Mouse (Mus musculus) myocyte (in vitro differentiated cells): ENCODE data around the gene Kcng3. TPM values are rescaled to one million over a fixed set of nuclear protein-coding genes. Genes with fewer than 3 reads are reported as not detected.

Source experiments
- H3K27me3 ChIP-seq: one replicate; pipeline ENCODE4 v1.6.1; 2011; ENCODE audit not compliant: control insufficient read depth, insufficient read depth, insufficient read length
- H3K36me3 ChIP-seq: one replicate; pipeline ENCODE4 v1.6.1; 2011; ENCODE audit not compliant: control insufficient read depth, insufficient read depth
- H3K4me2 ChIP-seq: one replicate; pipeline ENCODE4 v1.6.1; 2011; ENCODE audit warnings: low read depth, control low read depth
- H3K4me3 ChIP-seq: one replicate; pipeline ENCODE4 v1.5.1; 2011; ENCODE audit warnings: mild to moderate bottlenecking, control low read depth, moderate library complexity
- H3K79me2 ChIP-seq: one replicate; pipeline ENCODE4 v1.6.1; 2011; ENCODE audit not compliant: control insufficient read depth, insufficient read depth
- H3ac ChIP-seq: one replicate; pipeline ENCODE4 v1.6.1; 2011; ENCODE audit not compliant: control insufficient read depth, insufficient read length
- CEBPB ChIP-seq: IDR thresholded peaks from 2 replicates; pipeline ENCODE4 v1.6.1; 2011; ENCODE audit warnings: mild to moderate bottlenecking, moderate library complexity; ENCODE audit not compliant: poor library complexity, insufficient read depth, severe bottlenecking
- E2F4 ChIP-seq: IDR thresholded peaks from one replicate; pipeline ENCODE4 v1.6.1; 2011; ENCODE audit warnings: mild to moderate bottlenecking, control low read depth, moderate library complexity; ENCODE audit not compliant: insufficient read depth
- MAX ChIP-seq: IDR thresholded peaks from one replicate; pipeline ENCODE4 v1.6.1; 2011; ENCODE audit warnings: low read depth, mild to moderate bottlenecking, control low read depth
- MYOD1 ChIP-seq, 3 experiments: IDR thresholded peaks; one replicate each; pipeline ENCODE4 v1.6.1; 2011; ENCODE audit warnings: control low read depth in 2 of 3, low read depth in 2 of 3, mild to moderate bottlenecking in 2 of 3, moderate library complexity in 1 of 3; ENCODE audit not compliant: insufficient read length in 2 of 3, control insufficient read depth in 1 of 3
- MYOG ChIP-seq, 3 experiments: IDR thresholded peaks; one replicate each; pipeline ENCODE4 v1.6.1; 2011; ENCODE audit warnings: control low read depth in 2 of 3, low read depth in 2 of 3, mild to moderate bottlenecking in 2 of 3; ENCODE audit not compliant: insufficient read length in 2 of 3, control insufficient read depth in 1 of 3, insufficient read depth in 1 of 3
- POLR2A ChIP-seq: IDR thresholded peaks from one replicate; pipeline ENCODE4 v1.6.1; 2011; ENCODE audit warnings: low read depth, mild to moderate bottlenecking, control low read depth, moderate library complexity; ENCODE audit not compliant: insufficient read length
- POLR2AphosphoS2 ChIP-seq: IDR thresholded peaks from one replicate; pipeline ENCODE4 v1.6.1; 2011; ENCODE audit warnings: low read depth, control low read depth; ENCODE audit not compliant: insufficient read length
- REST ChIP-seq: IDR thresholded peaks from one replicate; pipeline ENCODE4 v1.6.1; 2011; ENCODE audit warnings: mild to moderate bottlenecking, control low read depth, moderate library complexity; ENCODE audit not compliant: insufficient read depth, insufficient read length
- SRF ChIP-seq: IDR thresholded peaks from one replicate; pipeline ENCODE4 v1.6.1; 2011; ENCODE audit warnings: low read depth; ENCODE audit not compliant: control insufficient read depth, insufficient read length
- TCF12 ChIP-seq: IDR thresholded peaks from one replicate; pipeline ENCODE4 v1.6.1; 2011; ENCODE audit warnings: mild to moderate bottlenecking, control low read depth; ENCODE audit not compliant: poor library complexity, insufficient read depth, severe bottlenecking
- TCF3 ChIP-seq: IDR thresholded peaks from one replicate; pipeline ENCODE4 v1.6.1; 2011; ENCODE audit warnings: low read depth, control low read depth; ENCODE audit not compliant: insufficient read length
- USF1 ChIP-seq: IDR thresholded peaks from one replicate; pipeline ENCODE4 v1.6.1; 2011; ENCODE audit warnings: low read depth, mild to moderate bottlenecking, control low read depth, moderate library complexity
- polyA plus RNA-seq: library from polyadenylated mRNA; unstranded; fragments of >200 nt; fragmentation: generic; extraction: Trizol; gene quantifications from one replicate; pipeline ENCODE4 v1.2.1, GENCODE M21; 2012; ENCODE audit warnings: missing spikeins

Kcng3 gene
- polyA plus RNA-seq, 1 experiment = not detected

DNA sequence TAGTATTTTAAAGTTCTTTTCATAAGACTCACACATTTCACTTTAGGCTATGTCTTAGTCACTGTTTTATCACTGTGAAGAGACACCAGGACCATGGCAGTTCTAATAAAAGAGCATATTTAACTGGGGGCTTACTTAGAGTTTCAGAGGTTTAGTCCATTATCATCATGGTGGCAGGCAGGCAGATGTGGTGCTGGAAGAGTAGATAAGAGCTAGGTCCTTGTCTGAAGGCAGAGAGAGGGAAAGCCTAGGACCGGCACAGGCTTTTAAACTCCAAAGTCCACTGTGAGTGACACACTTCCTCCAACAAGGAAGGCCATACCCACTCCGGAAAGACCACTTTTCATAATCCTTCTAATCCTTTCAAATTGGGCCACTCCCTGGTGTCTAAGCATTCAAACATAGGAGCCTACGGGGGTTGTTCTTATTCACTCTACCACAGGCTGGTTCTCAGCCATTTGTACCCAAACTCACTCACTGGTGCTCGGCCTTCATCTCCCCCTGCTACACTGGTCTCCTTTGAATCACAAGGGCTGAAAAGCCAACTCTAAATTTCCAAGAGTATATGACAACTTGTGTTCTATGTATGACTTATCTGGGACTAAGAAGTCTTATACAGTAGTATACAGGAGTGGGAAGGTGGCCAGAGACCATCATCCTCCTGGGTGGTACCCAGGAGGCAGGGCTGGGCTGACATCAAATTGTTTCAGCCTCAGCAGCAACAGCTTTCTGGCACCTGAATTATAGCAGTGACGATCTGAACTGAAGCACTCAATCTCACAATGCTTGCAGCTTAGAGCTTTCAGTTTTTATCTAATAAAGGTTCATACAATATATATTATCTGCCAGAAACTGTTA, 69.3 kb downstream of the Kcng3 start:
- no peak overlapping the region for H3ac ChIP-seq
- H3K4me3 ChIP-seq = no peak overlapping the region
- H3K4me2 ChIP-seq = no peak overlapping the region
- no peaks in the 10 kb centered on the region for H3K27me3 ChIP-seq
- TF ChIP-seq CEBPB (no peak), USF1 (no peak), POLR2AphosphoS2 (no peak), TCF12 (no peak), TCF3 (no peak), E2F4 (no peak), MYOD1 (IDR thresholded peaks at IDR 0.05; ENCODE audit: control insufficient read depth in 1 of 3, insufficient read length in 2 of 3, low read depth in 2 of 3) (no peak), REST (no peak)
- H3K36me3 ChIP-seq = no peaks in the 10 kb centered on the region
- no peaks in the 10 kb centered on the region for H3K79me2 ChIP-seq

- Histone ChIP-seq H3ac (no peak overlapping the region), H3K36me3 (no peaks in the 10 kb centered on the region), H3K27me3 (no peaks in the 10 kb centered on the region), H3K79me2 (no peaks in the 10 kb centered on the region), H3K4me3 (no peak overlapping the region), H3K4me2 (no peak overlapping the region)
- no peak for TF ChIP-seq TCF3
- TF ChIP-seq MYOG (IDR thresholded peaks at IDR 0.05; ENCODE audit: control insufficient read depth in 1 of 3, insufficient read depth in 1 of 3, insufficient read length in 2 of 3, low read depth in 2 of 3) = no peak
- TF ChIP-seq MYOD1 (IDR thresholded peaks at IDR 0.05; ENCODE audit: control insufficient read depth in 1 of 3, insufficient read length in 2 of 3, low read depth in 2 of 3) = no peak
- TF ChIP-seq E2F4 = no peak
- no peak for TF ChIP-seq REST
- TF ChIP-seq CEBPB = no peak
- no peak for TF ChIP-seq POLR2AphosphoS2
- no peak for TF ChIP-seq USF1
- TF ChIP-seq POLR2A = no peak
- no peak for TF ChIP-seq MAX
- TF ChIP-seq TCF12 = no peak
- TF ChIP-seq SRF = no peak
Measured at GRCm38 (mm10) chr17:83559081-83559480, 72.6 kb downstream of the Kcng3 start.

GRCm38 (mm10) chr17:83555836-83556235, 75.9 kb downstream of the Kcng3 start:
- no peak overlapping the region for H3K4me2 ChIP-seq
- H3K36me3 ChIP-seq = no peaks in the 10 kb centered on the region
- no peaks in the 10 kb centered on the region for H3K79me2 ChIP-seq
- no peak overlapping the region for H3ac ChIP-seq
- H3K4me3 ChIP-seq = no peak overlapping the region
- no peaks in the 10 kb centered on the region for H3K27me3 ChIP-seq
- TF ChIP-seq POLR2AphosphoS2 = no peak
- no peak for TF ChIP-seq USF1
- no peak for TF ChIP-seq MYOD1 (IDR thresholded peaks at IDR 0.05; ENCODE audit: control insufficient read depth in 1 of 3, insufficient read length in 2 of 3, low read depth in 2 of 3)
- no peak for TF ChIP-seq MAX
- TF ChIP-seq REST = no peak
- TF ChIP-seq TCF3 = no peak
- no peak for TF ChIP-seq TCF12
- TF ChIP-seq E2F4 = no peak
- TF ChIP-seq POLR2A = no peak
- TF ChIP-seq SRF = no peak
- TF ChIP-seq MYOG (IDR thresholded peaks at IDR 0.05; ENCODE audit: control insufficient read depth in 1 of 3, insufficient read depth in 1 of 3, insufficient read length in 2 of 3, low read depth in 2 of 3) = no peak
- no peak for TF ChIP-seq CEBPB

DNA sequence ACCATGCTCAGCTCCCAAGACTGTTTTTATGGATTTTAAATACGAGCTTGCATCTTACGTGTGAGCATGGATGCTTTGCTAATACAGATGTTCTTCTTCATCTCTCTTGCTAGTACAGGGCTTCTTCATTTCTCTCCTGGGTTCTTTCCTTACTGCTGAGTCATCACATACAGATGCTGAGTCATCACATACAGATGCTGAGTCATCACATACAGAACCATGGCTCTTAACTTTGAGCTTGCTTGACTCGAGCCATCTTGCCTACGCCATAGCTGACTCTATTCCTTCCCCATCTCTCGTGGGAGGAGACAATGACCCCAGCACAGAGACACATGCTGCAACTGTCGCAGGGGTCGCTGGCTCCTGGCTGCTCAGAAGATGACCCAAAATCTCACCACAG, 76.7 kb downstream of the Kcng3 start:
- Histone ChIP-seq H3K27me3 (no peaks in the 10 kb centered on the region), H3K4me3 (no peak overlapping the region), H3K36me3 (no peaks in the 10 kb centered on the region), H3K79me2 (no peaks in the 10 kb centered on the region), H3K4me2 (no peak overlapping the region), H3ac (no peak overlapping the region)
- TF ChIP-seq SRF = no peak
- no peak for TF ChIP-seq CEBPB
- no peak for TF ChIP-seq TCF3
- TF ChIP-seq TCF12 = no peak
- TF ChIP-seq USF1 = no peak
- TF ChIP-seq MYOD1 (IDR thresholded peaks at IDR 0.05; ENCODE audit: control insufficient read depth in 1 of 3, insufficient read length in 2 of 3, low read depth in 2 of 3) = no peak
- no peak for TF ChIP-seq MYOG (IDR thresholded peaks at IDR 0.05; ENCODE audit: control insufficient read depth in 1 of 3, insufficient read depth in 1 of 3, insufficient read length in 2 of 3, low read depth in 2 of 3)
